Mouse (Mus musculus) bone marrow, adult 2 months (tissue): ENCODE measurements at regions not wholly inside any gene's neighbourhood (a gene's known extent, or its start where the extent isn't known, plus 50 kb on each side); places are given as distances from the start of the nearest gene placed in this dataset.

Source experiments
- CTCF ChIP-seq: fragments of 200-500 bp; IDR thresholded peaks from 2 replicates; pipeline ENCODE4 v1.5.1; 2011; ENCODE audit warnings: low read length, control low read depth; ENCODE audit not compliant: control insufficient read depth, insufficient read depth
- POLR2A ChIP-seq: fragments of 200-500 bp; IDR thresholded peaks from 2 replicates; pipeline ENCODE4 v1.6.1; 2011; ENCODE audit warnings: low read depth, mild to moderate bottlenecking, control low read depth, low read length, borderline replicate concordance; ENCODE audit not compliant: control insufficient read depth

- TF ChIP-seq POLR2A (no peak), CTCF (no peak)
Measured at GRCm38 (mm10) chr10:98799830-98800229, 114.4 kb upstream of the Atp2b1 start.
